Mouse (Mus musculus) ovary, adult 2 months (tissue): ENCODE results near the gene Emd. TPM values are rescaled to one million over a fixed set of nuclear protein-coding genes. Genes with fewer than 3 reads are reported as not detected.

Experiments
- polyA plus RNA-seq: library from polyadenylated mRNA; depleted of rRNA; stranded (reverse); fragments of >200 nt; gene quantifications from 2 replicates; pipeline ENCODE4 v1.2.3, GENCODE M21; 2012; rRNA removed

Emd gene
- polyA plus RNA-seq: 98.6 and 99.3 TPM in 2 replicates

DNA sequence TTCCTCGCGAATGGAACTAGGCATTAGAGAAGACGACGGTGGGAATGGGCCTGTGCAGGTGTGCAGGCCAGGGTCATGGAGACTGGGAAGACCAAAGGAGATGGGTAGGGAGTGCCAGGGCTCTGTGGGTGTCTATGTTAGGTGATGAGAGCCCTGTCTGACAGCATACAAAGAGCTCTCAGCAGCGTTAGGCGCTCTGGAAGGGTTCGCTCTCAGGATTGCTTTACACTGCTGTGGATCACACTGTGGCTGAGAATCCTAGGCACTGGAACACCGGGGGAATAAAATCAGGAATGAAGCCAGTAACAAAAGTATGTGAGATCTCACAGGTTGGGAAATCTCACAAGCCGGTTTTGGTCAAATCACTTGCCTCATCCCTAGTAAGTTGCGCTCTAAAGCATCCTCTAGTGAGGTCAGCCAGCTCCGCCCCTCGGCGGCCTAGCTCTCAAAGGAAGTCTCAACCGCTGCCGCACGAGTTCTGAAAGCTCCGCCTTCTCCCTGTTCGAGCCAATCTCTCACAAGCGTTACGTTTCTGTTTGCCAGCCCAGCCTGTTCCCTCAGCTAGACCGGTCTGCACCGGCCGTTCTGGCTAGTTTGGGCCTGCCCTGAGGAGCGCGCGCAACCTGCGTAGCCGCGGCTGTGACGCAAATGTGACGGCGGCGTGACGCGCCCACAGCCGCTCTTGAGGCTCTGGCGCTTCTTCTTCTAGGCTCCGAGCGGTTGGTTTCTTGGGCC, at the start of gene Emd:
TSS of gene Emd (plus strand) at position 535 of the 735 bp plus-strand sequence.

DNA sequence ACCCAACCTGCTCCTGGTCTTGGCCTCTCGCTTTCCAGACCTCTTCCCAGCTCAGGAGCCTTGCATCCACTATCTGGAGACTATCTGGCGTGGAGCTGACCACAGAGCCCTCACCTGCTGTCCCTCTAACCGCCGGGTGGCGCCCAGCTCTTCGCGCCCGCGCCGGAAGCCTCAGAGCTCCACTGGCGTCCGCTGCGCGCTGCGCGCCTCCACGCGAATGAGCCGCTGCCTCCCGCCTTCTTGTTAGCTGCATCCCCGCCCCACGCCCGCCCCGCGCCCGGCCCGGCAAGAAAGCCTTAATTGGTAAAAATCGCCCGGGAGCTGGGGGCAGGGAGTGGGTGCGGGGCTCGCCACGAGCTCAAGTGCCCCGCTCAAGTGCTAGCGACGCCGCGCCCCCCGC, 4.9 kb upstream of the Emd start, which contains the start of gene Flna:
TSS of gene Flna (minus strand) at position 206 of the 400 bp plus-strand sequence.

DNA sequence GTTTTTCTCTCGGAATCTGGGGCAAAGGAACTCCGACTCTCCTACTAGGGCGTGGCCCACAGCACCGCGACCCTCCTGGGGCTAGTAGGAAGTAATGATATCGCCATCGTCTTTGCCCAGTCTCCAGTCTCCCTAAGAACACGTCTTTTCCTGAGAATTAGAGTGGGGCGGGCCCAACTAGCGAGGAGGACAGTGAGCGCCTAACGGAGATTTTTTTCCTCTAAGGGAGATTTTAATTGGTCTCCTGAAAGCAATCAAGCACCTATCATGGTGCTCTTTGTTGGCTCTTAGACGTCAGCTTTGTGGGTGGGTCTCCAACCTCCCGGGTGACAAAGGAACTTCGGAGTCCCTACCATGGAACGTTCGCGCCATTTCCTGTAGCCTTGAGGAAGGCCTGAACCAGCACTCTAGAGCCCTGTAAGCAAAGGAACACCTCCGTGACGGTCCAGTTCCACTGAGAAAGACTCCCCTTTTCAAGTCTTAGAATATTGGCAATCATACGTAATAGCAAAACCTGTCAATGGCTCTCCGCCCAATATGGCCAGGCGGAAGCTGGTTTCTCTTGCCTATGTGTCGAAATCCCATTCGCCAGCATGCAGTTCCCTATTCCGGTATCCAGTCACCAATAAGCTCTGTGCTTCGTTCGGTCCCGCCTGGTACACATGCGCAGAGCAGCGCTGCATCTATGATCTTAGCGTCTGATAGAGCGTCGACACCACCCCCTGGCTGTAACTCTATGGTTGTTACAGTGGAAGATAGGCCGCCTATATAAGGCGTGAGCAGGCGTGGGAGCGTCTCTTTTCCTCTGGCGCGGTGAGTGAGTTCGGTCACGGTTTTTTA, 15.8 kb downstream of the Emd start, which contains the start of gene Rpl10:
TSS of gene Rpl10 (plus strand) at position 751 of the 840 bp plus-strand sequence.

DNA sequence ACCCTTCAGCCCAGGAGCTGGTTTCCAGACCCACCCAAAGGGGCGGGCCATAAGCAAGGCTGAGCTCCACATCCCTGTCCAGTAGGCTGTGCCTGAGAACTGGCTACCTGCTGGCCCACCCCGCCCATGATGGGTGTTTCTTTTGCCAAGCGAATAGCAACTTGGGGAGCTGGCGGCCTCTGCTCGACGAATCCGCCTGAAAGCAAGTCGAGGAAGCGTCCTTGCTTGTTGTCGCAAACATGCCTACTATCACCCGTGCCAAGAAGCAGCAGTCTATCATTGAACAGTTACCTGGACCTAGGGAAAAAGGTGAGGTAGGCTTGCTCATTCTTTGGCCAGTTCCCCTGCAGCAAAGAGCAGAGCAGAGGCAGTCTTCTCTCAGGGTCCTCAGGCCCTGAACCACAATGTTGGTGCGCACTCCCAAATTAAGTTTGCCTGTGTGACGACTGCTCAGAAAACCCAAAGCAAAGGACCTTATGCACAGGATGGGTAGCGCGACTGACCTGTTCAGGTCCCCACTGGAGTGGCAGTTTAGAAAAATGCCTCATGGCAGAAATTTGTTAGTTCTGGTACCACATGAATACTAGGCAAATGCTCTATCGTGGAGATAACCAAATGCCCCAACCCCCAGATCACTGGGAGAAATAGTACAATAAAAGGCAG, 27.4 kb downstream of the Emd start, which contains the start of the genes Taz and Dnase1l1:
TSS of gene Taz (plus strand) at position 181 of the 663 bp plus-strand sequence.
TSS of gene Dnase1l1 (minus strand) at position 606 of the 663 bp plus-strand sequence.

DNA sequence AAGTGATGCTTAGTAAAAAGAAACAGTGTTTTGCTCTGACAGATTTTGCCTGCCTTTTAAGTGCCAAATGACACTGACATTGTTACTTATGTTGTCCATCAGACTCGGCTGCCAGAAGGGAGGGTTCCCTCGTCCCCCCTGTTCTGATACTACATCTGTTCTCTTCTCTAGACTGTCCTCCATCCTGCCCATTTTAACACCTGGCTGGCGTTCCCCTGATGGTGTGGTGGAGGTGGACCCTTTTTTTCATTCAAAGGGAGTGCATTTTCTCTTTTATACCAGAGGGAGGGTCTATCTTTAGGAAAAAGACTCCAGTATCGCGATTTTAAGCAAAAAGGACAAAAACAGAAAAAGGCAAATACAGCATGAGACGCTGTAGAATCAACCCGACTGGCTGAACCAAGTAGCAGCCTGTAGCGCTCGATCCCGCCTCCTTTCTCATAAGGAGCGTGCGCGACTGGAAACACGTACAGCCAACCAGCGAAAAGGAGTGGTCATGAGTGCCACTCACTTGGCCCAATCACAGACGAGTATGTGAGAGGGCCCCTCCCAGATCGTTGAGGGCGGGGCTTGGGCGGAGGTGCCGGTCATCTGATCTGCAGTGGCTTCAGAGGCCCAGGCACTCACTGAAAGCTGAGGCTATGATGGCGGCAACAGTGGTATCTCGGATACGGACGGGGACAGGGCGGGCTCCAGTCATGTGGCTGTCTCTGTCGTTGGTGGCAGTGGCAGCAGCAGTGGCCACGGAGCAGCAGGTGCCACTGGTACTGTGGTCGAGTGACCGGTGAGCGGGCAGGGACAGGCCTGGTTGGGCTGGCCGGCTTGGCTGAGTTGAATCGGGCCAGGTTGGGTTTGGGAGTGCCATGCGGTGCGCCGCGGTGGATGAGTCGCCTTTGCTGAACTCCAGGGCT, 42.3 kb downstream of the Emd start, which contains the start of gene Atp6ap1:
TSS of gene Atp6ap1 (plus strand) at position 560 of the 911 bp plus-strand sequence.

DNA sequence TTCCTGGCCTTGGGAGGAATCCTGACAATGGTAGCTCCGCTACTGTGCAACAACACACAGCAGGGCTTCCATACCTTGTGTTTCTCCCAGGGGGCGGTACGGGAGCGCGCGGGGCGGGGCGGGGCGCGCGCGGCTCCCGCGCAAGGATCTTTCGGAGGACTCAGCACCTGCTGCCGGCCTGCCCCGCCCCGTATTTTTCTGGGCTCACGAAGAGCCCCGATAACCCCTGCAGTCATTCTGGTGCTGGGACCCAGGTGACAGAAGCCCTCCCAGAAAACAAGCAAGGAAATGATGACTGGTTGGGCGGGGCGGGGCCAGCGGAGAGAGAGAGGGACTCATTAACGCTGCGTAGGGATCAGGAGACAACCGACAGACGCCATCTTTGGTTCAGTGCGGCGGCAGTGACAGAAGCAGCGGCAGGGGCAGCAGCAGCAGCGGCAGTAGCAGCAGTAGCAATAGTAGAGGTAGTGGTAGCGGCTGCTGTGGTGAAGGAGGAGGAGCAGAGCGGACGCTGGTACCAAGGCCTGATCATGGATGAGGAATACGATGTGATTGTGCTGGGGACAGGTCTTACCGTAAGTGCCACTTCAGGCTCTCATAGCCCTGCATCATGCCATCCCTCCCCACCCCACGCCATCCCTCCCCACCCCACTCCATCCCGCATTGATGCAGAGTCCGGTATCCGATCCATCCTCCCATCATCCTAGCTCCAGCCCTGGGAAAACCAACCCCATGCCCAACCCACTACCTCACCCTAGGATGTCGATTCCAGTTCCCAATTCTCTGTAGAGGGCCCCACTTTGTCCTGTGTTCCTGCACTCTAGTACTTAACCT, 50.6 kb downstream of the Emd start, which contains the start of gene Gdi1:
TSS of gene Gdi1 (plus strand) at position 132 of the 834 bp plus-strand sequence.

Other genes with a start within 250 kb of the Emd start
- gene Irak1, start 230.8 kb upstream of the Emd start, polyA plus RNA-seq: 393 and 466 TPM in 2 replicates
- gene Opn1mw, start 127.2 kb upstream of the Emd start, polyA plus RNA-seq: not detected in 2 replicates
- 6.5 and 6.8 TPM in 2 replicates for gene Mecp2, start 119.3 kb upstream of the Emd start, polyA plus RNA-seq
- not detected in 2 replicates for gene Tex28, start 86.8 kb upstream of the Emd start, polyA plus RNA-seq
- gene Tktl1, start 77.4 kb upstream of the Emd start, polyA plus RNA-seq: not detected in 2 replicates
- gene Flna, start 4.9 kb upstream of the Emd start, polyA plus RNA-seq: 1,320 and 1,493 TPM in 2 replicates
- 2,034 and 2,389 TPM in 2 replicates for gene Rpl10, start 16.1 kb downstream of the Emd start, polyA plus RNA-seq
- gene Taz, start 27.2 kb downstream of the Emd start, polyA plus RNA-seq: 142 and 175 TPM in 2 replicates
- 12.3 and 16.7 TPM in 2 replicates for gene Dnase1l1, start 27.6 kb downstream of the Emd start, polyA plus RNA-seq
- gene Atp6ap1, start 42.4 kb downstream of the Emd start, polyA plus RNA-seq: 496 and 534 TPM in 2 replicates
- 168 and 233 TPM in 2 replicates for gene Gdi1, start 50.3 kb downstream of the Emd start, polyA plus RNA-seq
- gene Fam50a, start 58.3 kb downstream of the Emd start, polyA plus RNA-seq: 21.1 and 32.9 TPM in 2 replicates
- gene Plxna3, start 74.4 kb downstream of the Emd start, polyA plus RNA-seq: 52.6 and 54.4 TPM in 2 replicates
- gene Lage3, start 98.9 kb downstream of the Emd start, polyA plus RNA-seq: 35.4 and 57.3 TPM in 2 replicates
- gene Ubl4a, start 118.5 kb downstream of the Emd start, polyA plus RNA-seq: 41.1 and 49.1 TPM in 2 replicates
- 28.8 and 36.6 TPM in 2 replicates for gene Slc10a3, start 118.7 kb downstream of the Emd start, polyA plus RNA-seq
- 44.5 and 55.3 TPM in 2 replicates for gene Fam3a, start 138.6 kb downstream of the Emd start, polyA plus RNA-seq
- 19.2 and 26.4 TPM in 2 replicates for gene Ikbkg, start 138.6 kb downstream of the Emd start, polyA plus RNA-seq
- gene G6pdx, start 174.5 kb downstream of the Emd start, polyA plus RNA-seq: 55.0 and 66.7 TPM in 2 replicates
- gene Gm6880, start 226.7 kb downstream of the Emd start, polyA plus RNA-seq: not detected in 2 replicates